Mouse (Mus musculus) forebrain, embryonic 11.5 days (tissue): ENCODE measurements around the gene Qk. TPM values are rescaled to one million over a fixed set of nuclear protein-coding genes. Genes with fewer than 3 reads are reported as not detected.
A peak's percentile ranks its signal among the peaks of the same experiment; 100 is the strongest.

ENCODE experiments used
- ATAC-seq: fragments of 200-750 bp; cut with Nextera tagmentation; replicated peaks from 2 replicates; pipeline ENCODE4 v1.8.0; 2017; ENCODE audit warnings: moderate TSS enrichment; ENCODE audit not compliant: low FRiP score
- DNase-seq: peaks from one replicate; pipeline ENCODE4 v3.0.0-alpha.2; 2017; ENCODE audit warnings: low spot score
- H3K27ac ChIP-seq: fragments of 300-500 bp; sonication (generic); 2 replicates; pipeline ENCODE4 v1.5.1; 2014; ENCODE audit warnings: low read depth, low read length
- H3K27me3 ChIP-seq: fragments of 300-500 bp; sonication (generic); 2 replicates; pipeline ENCODE4 v1.6.1; 2014; ENCODE audit warnings: mild to moderate bottlenecking, low read length, mixed read lengths; ENCODE audit not compliant: control insufficient read depth, insufficient read depth
- H3K36me3 ChIP-seq: fragments of 300-500 bp; sonication (generic); 2 replicates; pipeline ENCODE4 v1.6.1; 2014; ENCODE audit warnings: mild to moderate bottlenecking, low read length, moderate library complexity, mixed read lengths; ENCODE audit not compliant: control insufficient read depth, insufficient read depth
- H3K4me1 ChIP-seq: fragments of 300-500 bp; sonication (generic); replicated peaks from 2 replicates; pipeline ENCODE4 v1.6.1; 2014; ENCODE audit warnings: low read length, mixed read lengths; ENCODE audit not compliant: control insufficient read depth, insufficient read depth
- H3K4me2 ChIP-seq: fragments of 300-500 bp; sonication (generic); 2 replicates; pipeline ENCODE4 v1.6.1; 2014; ENCODE audit warnings: low read depth, mild to moderate bottlenecking, low read length, moderate library complexity, mixed read lengths; ENCODE audit not compliant: severe bottlenecking
- H3K4me3 ChIP-seq: fragments of 300-500 bp; sonication (generic); 2 replicates; pipeline ENCODE4 v1.5.1; 2014; ENCODE audit warnings: low read depth, low read length
- H3K9ac ChIP-seq: fragments of 300-500 bp; sonication (generic); 2 replicates; pipeline ENCODE4 v1.6.1; 2014; ENCODE audit warnings: low read length
- H3K9me3 ChIP-seq: fragments of 300-500 bp; sonication (generic); 2 replicates; pipeline ENCODE4 v1.6.1; 2016; ENCODE audit warnings: low read length, mixed read lengths; ENCODE audit not compliant: control insufficient read depth
- WGBS: fragments of 180-500 bp; shearing (Covaris S2); extraction: QIAGEN DNeasy Blood & Tissue Kit; methylation state at CpG from one replicate; pipeline ENCODE4 v1.1.7; 2014; 5-methylcytosine and 5-hydroxymethylcytosine counted together
- polyA plus RNA-seq: library from polyadenylated mRNA; unstranded; fragments of >200 nt; fragmentation: Nextera tagmentation; extraction: Ambion mirVana; gene quantifications from 2 replicates; pipeline ENCODE4 v1.2.1, GENCODE M21; 2014

Qk gene
- polyA plus RNA-seq, 1 experiment from 2014 or later, result 66.1 TPM

DNA sequence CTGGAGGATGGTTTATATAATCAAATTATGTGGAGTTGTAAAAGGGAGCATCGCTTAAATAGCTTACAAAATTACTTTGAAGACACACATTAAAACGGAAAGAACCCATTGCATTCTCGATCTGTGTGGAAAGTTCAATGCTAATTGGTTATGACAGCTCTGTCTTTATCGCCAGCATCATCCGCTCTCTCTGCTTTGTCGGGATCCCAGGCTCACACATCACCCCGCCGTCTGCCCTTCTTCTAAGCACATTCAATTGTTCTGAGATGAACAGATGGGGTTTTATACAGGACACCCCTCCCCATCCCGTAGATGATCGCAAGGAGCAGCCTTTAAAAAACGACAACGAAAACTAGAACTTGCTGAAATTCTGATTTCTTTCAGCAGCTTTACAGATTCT is 37.7 kb upstream of the Qk start:
- H3K4me2 ChIP-seq, result no peak overlapping the region
- ATAC-seq, result no peak

DNA sequence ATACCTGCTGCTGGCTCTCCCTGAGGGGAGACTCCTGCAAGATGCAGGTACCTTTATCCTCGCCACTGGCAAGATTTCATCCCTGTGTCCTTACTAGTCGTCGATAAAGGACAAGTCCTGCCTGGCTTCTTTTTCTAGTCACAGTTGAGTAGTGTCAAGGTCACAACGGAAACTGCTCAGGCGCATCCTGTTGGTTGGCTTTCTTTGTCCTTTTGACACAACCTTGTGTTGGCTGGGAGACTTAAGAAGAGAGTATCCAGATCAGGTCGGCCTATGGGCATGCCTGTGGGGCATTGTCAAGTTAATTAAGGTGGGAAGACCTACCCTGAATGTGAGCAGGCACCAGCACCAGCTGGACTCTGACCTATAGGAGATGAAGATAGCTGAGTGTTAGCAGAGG is 36.6 kb upstream of the Qk start:
- ATAC-seq (no peak), DNase-seq (no peak)
- H3K9ac ChIP-seq, result no peak overlapping the region
- H3K4me1 ChIP-seq, result 0 out of 2 replicates have a peak, but pooled peaks cover 2% of the 10 kb centered on the region
- no peak overlapping the region for H3K4me2 ChIP-seq
- H3K27ac ChIP-seq, result no peak overlapping the region
- H3K36me3 ChIP-seq, result no peaks in the 10 kb centered on the region
- 64% methylated on average over 6 of the region's 6 CpGs for WGBS
- H3K9me3 ChIP-seq, result no peaks in the 10 kb centered on the region
- H3K4me3 ChIP-seq, result no peak overlapping the region
- H3K27me3 ChIP-seq, result no peaks in the 10 kb centered on the region

More for the DNA sequence above, 37.7 kb upstream of the Qk start:
- WGBS, result 84% methylated on average over 12 of the region's 12 CpGs
- Histone ChIP-seq H3K4me3 (no peak overlapping the region), H3K4me1 (0 out of 2 replicates have a peak, but pooled peaks cover 2% of the 10 kb centered on the region), H3K27ac (no peak overlapping the region), H3K9ac (no peak overlapping the region), H3K9me3 (no peaks in the 10 kb centered on the region), H3K27me3 (no peaks in the 10 kb centered on the region), H3K36me3 (no peaks in the 10 kb centered on the region)
- DNase-seq, result no peak

DNA sequence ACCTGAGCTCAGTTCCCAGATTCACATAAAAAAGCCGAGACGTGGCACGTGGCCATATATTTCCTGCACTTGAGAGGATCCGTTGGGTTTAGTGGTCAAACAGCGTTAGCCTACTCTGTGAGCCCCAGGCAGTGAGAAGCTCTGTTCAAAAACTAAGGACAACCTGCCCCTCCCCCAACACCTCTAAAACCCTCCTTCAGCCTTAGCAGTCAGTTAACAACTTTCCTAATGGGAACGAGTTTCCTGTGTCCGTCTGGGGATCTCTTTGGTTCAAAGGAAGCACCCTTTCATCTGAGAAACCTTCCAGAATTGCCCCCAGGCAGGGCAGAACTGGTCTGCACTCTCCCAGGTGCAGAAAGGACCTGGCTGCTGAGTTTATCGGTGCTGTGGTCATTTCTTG is 36.1 kb upstream of the Qk start:
- no peaks in the 10 kb centered on the region for H3K27me3 ChIP-seq
- WGBS, result 44% methylated on average over 8 of the region's 8 CpGs
- ATAC-seq, result no peak

DNA sequence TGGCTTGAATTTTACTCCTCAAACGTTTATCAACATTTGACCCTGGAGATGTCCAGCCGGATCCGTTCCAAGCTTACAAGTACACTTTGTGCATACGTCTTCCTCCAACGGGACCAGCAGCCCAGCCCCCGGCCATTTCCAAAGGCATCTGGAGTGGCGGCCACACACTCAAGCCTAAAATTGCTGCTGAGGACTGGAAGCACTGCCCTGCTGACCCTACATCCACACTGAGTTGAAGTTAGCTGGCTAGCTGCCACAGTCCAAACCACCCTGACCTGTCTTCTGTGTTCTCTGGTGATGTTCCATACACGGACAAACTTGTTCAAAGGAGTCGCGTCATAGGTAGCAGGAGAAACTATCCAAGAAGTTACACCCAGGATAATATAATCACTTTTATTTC is 18.6 kb upstream of the Qk start:
- no peak overlapping the region for H3K27ac ChIP-seq
- 81% methylated on average over 10 of the region's 10 CpGs for WGBS
- no peaks in the 10 kb centered on the region for H3K9me3 ChIP-seq
- H3K36me3 ChIP-seq, result no peaks in the 10 kb centered on the region
- DNase-seq, result peak; percentile 43
- ATAC-seq, result no peak
- H3K27me3 ChIP-seq, result no peaks in the 10 kb centered on the region
- H3K4me3 ChIP-seq, result no peak overlapping the region
- no peak overlapping the region for H3K4me2 ChIP-seq
- H3K4me1 ChIP-seq, result peaks cover 7% of the 10 kb centered on the region
- H3K9ac ChIP-seq, result no peak overlapping the region

More for the DNA sequence above, 36.1 kb upstream of the Qk start:
- DNase-seq, result no peak
- Histone ChIP-seq H3K36me3 (no peaks in the 10 kb centered on the region), H3K27ac (no peak overlapping the region), H3K4me2 (no peak overlapping the region), H3K4me3 (no peak overlapping the region), H3K4me1 (0 out of 2 replicates have a peak, but pooled peaks cover 2% of the 10 kb centered on the region), H3K9me3 (no peaks in the 10 kb centered on the region), H3K9ac (no peak overlapping the region)

DNA sequence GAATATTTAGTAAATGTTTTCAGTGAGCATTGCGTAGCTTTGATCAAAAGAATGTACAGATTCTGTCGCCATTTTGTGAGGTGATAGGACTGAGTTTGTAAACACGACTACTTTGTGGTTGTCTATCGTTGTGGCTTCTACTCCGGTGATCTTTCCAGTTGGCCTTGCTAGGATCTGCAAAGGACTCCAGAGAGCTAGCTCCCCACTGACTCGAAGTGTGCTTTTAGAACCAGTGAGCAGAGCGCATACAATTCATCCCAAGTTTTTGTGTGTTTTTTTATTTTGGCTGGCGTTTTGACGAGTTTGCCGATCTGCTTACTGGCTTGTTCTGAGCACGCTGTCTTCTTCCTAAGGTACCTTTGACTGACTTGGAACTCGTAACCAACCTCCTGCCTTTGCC is 16.9 kb upstream of the Qk start:
- no peaks in the 10 kb centered on the region for H3K9me3 ChIP-seq
- WGBS, result 77% methylated on average over 12 of the region's 12 CpGs
- no peak overlapping the region for H3K4me2 ChIP-seq
- no peak overlapping the region for H3K4me3 ChIP-seq
- no peaks in the 10 kb centered on the region for H3K36me3 ChIP-seq
- DNase-seq, result no peak
- H3K27ac ChIP-seq, result peak overlapping the region; percentile 98
- ATAC-seq, result no peak
- H3K4me1 ChIP-seq, result peaks cover 7% of the 10 kb centered on the region
- peak overlapping the region; percentile 79; the same call in 1 of the 2 replicates for H3K9ac ChIP-seq
- H3K27me3 ChIP-seq, result no peaks in the 10 kb centered on the region

DNA sequence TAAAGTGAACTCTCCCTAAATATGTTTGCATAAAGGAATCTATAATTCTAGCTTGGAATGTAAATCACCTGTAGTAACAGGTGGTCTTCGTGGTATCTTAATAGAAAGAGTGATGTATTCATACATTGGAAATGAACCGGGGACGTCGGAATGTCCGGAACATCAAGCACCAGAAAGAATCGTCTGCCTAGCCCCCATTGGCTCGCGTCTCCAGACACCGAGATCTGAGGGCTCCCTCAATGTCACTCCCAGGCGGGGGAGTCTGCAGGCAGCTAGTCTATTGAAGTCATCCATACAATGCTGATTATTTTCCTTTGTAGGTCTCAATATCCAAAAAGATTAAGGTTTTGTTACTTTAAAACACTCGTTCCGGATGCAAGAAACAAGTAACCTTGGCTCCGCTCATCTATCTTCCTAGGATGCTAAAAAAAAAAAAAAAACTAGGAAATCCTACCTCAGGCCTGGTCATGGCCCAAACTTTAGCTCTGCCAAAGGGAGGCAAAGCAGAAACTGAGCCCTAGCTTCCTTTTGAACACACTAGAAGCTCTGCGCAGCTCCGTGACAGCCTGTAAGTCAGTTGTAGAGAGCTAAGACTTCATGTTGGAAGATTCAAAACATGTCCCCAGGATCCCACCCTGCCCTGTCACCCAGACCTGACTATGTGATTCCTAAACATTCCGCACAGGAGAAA is 16.3 kb upstream of the Qk start:
- ATAC-seq, result peak; percentile 43
- peak overlapping the region; percentile 98 for H3K27ac ChIP-seq
- H3K9me3 ChIP-seq, result no peaks in the 10 kb centered on the region
- peak overlapping the region; percentile 30 for H3K4me3 ChIP-seq
- no peaks in the 10 kb centered on the region for H3K27me3 ChIP-seq
- DNase-seq, result peak; percentile 72
- no peaks in the 10 kb centered on the region for H3K36me3 ChIP-seq
- H3K4me1 ChIP-seq, result peaks cover 7% of the 10 kb centered on the region
- peak overlapping the region; percentile 79 for H3K9ac ChIP-seq
- peak overlapping the region; percentile 56 for H3K4me2 ChIP-seq
- WGBS, result 9% methylated on average over 16 of the region's 16 CpGs

DNA sequence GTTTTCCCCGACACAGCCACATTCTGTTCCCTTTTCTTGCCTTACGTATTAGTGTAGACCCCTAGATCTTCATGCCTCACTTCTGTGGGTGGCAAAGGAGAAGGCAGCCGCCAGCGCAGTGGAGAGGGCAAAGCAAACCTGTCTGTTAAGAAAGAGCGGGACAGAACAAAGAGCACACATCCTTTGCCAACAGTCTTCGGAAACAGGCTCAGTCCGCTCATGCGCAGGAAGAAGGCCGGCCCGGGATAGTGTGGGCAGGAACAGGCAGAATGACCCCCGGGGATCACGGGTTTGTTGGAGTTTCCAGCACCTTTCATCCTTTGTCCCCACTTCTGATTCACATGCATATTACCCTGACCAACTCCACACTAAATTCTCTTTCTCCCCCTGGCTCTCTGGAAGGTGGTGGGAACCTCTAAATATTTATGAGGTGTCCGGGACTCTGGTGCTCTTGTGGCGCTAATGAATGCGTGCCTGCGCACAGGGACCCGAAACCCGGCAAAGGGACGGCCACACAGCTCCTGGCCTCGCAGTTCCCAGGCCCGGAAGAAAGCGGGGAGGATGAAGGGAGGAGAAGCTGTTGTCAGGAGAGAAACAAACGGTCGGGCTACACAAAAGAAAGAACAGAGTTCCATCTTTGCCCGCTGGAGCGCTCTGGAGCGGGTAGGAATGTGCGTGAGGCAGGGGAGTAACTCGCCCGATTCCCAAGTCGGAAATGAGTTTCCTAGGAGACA is 15.5 kb upstream of the Qk start:
- H3K36me3 ChIP-seq, result no peaks in the 10 kb centered on the region
- ATAC-seq (peak; percentile 94), DNase-seq (peak; percentile 93)
- no peaks in the 10 kb centered on the region for H3K27me3 ChIP-seq
- H3K9me3 ChIP-seq, result no peaks in the 10 kb centered on the region
- peak overlapping the region; percentile 56 for H3K4me2 ChIP-seq
- H3K4me3 ChIP-seq, result peak overlapping the region; percentile 30
- peak overlapping the region; percentile 98 for H3K27ac ChIP-seq
- peaks cover 11% of the 10 kb centered on the region for H3K4me1 ChIP-seq
- peak overlapping the region; percentile 79 for H3K9ac ChIP-seq
- under 1% methylated on average over 31 of the region's 31 CpGs for WGBS

DNA sequence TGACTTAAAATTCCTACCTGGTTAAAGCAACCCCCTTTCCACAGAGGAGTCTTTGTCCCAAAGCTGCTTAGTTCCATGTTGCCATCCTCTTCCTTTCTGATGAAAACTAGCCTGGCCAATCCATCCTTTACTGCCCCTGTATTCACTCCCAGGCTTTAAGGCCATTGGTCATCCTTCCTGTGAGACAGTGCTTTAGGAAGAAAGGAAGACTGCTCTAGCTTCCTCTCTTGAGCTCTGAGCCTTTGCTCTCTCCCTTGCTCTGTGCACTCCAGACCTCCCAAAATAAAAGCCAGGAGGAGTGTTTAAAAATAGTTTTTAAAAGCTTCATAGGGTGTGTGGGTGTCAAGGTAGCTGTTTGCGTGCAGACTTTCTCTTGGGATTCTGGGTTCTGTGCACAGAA is 14.8 kb upstream of the Qk start:
- H3K27ac ChIP-seq, result peak overlapping the region; percentile 98
- peaks cover 11% of the 10 kb centered on the region for H3K4me1 ChIP-seq
- WGBS, result 14% methylated on average over 1 of the region's 1 CpGs
- no peaks in the 10 kb centered on the region for H3K27me3 ChIP-seq
- ATAC-seq, result peak; percentile 17
- no peaks in the 10 kb centered on the region for H3K9me3 ChIP-seq
- H3K4me2 ChIP-seq, result peak overlapping the region; percentile 56
- H3K9ac ChIP-seq, result peak overlapping the region; percentile 79
- H3K36me3 ChIP-seq, result no peaks in the 10 kb centered on the region
- DNase-seq, result no peak
- H3K4me3 ChIP-seq, result peak overlapping the region; percentile 30; the same call in 1 of the 2 replicates
